Mouse (Mus musculus) Patski (cell line): ENCODE data around the gene Bricd5. TPM values are rescaled to one million over a fixed set of nuclear protein-coding genes. Genes with fewer than 3 reads are reported as not detected.
A peak's percentile ranks its signal among the peaks of the same experiment; 100 is the strongest.

Experiments
- ATAC-seq: fragments of 100-300 bp; one replicate; pipeline ENCODE4 v1.8.0; 2021
- CTCF ChIA-PET: fragments of 350-600 bp; sonication (Branson Sonifier 250); formaldehyde crosslinking; loops from one replicate; lab custom pipeline; 2022; ENCODE audit warnings: inconsistent platforms; lab: Charles Lee
- POLR2A ChIA-PET: fragments of 350-600 bp; sonication (Branson Sonifier 250); formaldehyde crosslinking; loops from one replicate; lab custom pipeline; 2022; ENCODE audit warnings: antibody characterized with exemption, inconsistent platforms; lab: Charles Lee
- DNase-seq: peaks from one replicate; pipeline ENCODE4 v3.0.0-alpha.2; 2011; ENCODE audit warnings: low read depth, low spot score
- H3K27me3 ChIP-seq: fragments of 371-371 bp; one replicate; pipeline ENCODE4 v1.5.1; 2021
- CTCF ChIP-seq: fragments of 100-300 bp; IDR thresholded peaks from one replicate; pipeline ENCODE4 v1.5.1; 2021
- in situ Hi-C: fragments of 300-500 bp; cut with MboI; formaldehyde crosslinking; loops from 3 replicates; pipeline ENCODE4 v1.11.1; 2018; ENCODE audit warnings: low pct_unique_long_range_greater_than_20kb, mixed read lengths
- polyA plus RNA-seq: library from polyadenylated mRNA; unstranded; gene quantifications from one replicate; pipeline ENCODE4 v1.2.3, GENCODE M21; 2021

Bricd5 gene
- polyA plus RNA-seq, 1 experiment from 2014 or later, result 0.06 TPM

- ATAC-seq, result no peak
- DNase-seq, result no peak
- ChIA-PET POLR2A (no interaction called here), CTCF (no interaction called here)
- H3K27me3 ChIP-seq, result no peaks in the 10 kb centered on the region
- no peak for TF ChIP-seq CTCF
- in situ Hi-C loops, result no loop called here
These were observed 873 bp downstream of the Bricd5 start for GRCm38 (mm10) chr17:24474557-24474956.

- H3K27me3 ChIP-seq, result no peaks in the 10 kb centered on the region
- in situ Hi-C loops, result no loop called here
- TF ChIP-seq CTCF, result no peak
- no peak for DNase-seq
- CTCF ChIA-PET, result interaction anchor here (1.2 kb wide), 1 partner anchor 12 kb away, joined by 3 read pairs; no protein-coding TSS in a partner anchor
- POLR2A ChIA-PET, result no interaction called here
- no peak for ATAC-seq
These were observed 1.9 kb downstream of the Bricd5 start for GRCm38 (mm10) chr17:24475586-24475985.

DNA sequence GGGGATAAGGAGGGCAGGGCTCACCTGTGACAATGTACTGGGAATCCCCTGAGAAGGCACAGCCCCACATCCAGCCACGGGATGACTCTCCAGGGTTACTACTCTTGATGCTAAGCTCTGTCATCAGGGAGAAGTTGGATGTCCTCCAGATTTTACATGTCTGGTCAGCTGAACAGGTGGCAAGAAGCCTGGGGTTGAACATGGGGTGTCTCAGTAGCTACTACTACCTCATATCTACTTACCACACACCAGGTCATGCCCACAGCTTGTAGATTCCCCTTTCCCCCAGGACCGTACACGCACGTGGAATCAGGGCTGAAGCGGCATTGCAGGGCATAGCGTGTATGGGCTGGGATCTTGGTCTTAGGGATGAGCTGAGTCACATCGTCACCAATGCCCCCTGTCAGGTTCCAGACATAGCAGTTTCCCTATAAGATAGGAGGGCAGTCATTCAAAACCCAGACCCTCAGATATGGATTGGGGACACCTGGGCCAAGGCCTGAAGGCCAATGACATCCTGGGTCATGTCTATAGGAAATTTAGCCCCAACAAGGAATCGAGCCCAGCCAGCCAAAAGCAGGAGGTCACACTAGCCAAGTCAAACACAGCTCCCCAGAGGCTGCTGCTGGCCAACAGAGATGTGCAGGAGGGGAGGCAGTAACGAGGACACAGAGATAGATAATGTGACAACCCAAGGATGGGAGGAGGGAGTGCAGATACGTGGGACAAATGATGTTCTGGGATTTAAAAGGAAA lies 2.5 kb downstream of the Bricd5 start:
- POLR2A ChIA-PET, result interaction anchor here (1.1 kb wide), 1 partner anchor 49 kb away, joined by 3 read pairs; no protein-coding TSS in a partner anchor
- ATAC-seq (no peak), DNase-seq (no peak)
- TF ChIP-seq CTCF, result no peak
- CTCF ChIA-PET, result interaction anchor here (1.2 kb wide), 1 partner anchor 13 kb away, joined by 3 read pairs; no protein-coding TSS in a partner anchor
- H3K27me3 ChIP-seq, result no peaks in the 10 kb centered on the region
- in situ Hi-C loops, result no loop called here

DNA sequence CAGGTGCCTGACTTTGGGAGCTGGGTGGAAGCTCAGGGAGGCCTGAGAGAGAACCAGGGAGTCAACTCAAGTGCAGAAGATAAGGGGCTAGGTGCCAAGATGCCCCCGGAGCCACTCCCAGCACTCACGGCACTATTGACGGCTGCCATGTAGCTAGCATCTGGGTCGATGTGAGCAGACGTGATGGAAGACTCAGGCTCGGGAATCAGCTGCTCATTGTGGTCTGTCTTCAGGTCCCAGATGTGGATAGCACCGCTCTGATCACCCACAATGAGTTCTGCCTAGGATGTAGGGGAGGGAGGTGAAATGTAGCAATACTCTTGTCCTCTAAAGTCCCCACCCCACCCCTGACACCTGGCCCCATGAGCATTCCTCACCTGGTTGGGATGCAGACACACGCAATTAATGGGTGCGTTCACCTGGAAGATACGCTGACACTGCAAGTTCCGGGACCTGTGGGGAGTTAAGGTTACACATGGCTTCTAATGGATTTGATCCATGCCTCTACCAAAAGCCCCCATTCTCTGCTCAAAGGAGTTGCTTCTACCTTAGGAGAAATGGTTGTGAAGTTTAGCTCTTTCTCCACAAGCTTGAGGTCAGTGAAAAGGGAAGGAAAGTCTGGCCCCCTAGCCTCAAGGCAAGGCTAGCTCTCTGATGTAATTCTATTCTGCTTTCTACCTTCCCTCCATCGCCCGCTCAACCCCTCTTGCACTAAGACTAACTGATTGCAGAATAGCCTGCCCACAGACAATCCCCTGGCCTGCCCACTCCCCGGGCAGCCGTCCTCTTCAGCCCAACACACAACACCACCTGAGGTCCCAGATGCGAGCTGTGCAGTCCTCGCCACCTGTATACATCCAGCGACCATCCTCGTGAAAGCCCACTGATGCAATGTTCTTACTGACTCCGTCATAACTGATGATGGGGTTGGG lies 3.6 kb downstream of the Bricd5 start:
- DNase-seq (no peak), ATAC-seq (no peak)
- in situ Hi-C loops, result no loop called here
- ChIA-PET POLR2A (interaction anchor here (1.1 kb wide), 1 partner anchor 50 kb away, joined by 3 read pairs; no protein-coding TSS in a partner anchor), CTCF (interaction anchor here (0.9 to 1.9 kb wide), 2 partner anchors 7 to 47 kb away, joined by 3 to 9 read pairs; partner anchors contain the start of genes E4f1 and Pgp)
- TF ChIP-seq CTCF, result no peak
- H3K27me3 ChIP-seq, result no peaks in the 10 kb centered on the region

- TF ChIP-seq CTCF, result no peak
- H3K27me3 ChIP-seq, result no peaks in the 10 kb centered on the region
- ChIA-PET CTCF (interaction anchor here (0.9 to 2.5 kb wide), 9 partner anchors 8 to 152 kb away, joined by 3 to 10 read pairs (median 4); partner anchors contain the start of genes E4f1 and Pgp), POLR2A (interaction anchor here (1.7 kb wide), 1 partner anchor 50 kb away, joined by 4 read pairs; the partner anchor contains the start of gene Traf7)
- ATAC-seq (no peak), DNase-seq (no peak)
- in situ Hi-C loops, result no loop called here
These were observed 4.4 kb downstream of the Bricd5 start for GRCm38 (mm10) chr17:24477985-24478600.

DNA sequence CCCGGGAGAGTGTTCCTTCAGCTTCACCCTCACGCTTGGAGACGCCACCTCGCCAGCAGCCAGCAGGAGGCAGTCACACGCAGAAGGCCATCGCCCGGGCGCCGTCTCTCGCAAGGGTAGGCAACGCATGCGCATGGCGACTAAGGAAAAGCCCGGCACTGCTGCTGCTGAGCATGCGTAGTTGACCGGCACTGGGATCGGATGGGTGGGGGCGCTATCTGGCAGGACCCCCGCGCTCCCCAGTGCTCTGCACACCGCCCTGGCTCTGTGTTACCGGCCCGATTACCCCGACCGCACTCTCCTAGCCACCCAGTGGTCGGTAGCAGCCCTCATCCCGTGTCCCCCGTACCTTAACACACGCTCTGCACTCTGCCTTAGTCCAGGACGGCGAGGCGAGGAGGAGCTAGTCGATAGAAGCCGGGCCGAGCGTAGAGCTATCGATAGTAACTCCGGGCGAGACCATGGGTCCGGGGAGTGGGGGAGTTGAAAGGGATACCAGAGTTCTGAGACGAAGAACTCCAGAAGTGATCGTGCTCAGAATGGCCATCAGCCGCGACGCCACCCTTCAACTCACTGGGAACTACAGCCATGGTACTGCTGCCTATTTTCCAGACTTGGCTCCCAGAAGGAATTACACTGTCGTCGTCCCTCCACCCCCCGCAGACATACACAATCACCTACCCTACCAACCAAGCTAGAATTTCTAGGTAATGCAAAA lies 5.1 kb downstream of the Bricd5 start, which contains the start of gene Mlst8:
Gene Mlst8, minus strand, starts transcription at position 416 of the 718 bp plus-strand sequence.
- in situ Hi-C loops, result no loop called here

GRCm38 (mm10) chr17:24479431-24479830 lies 5.7 kb downstream of the Bricd5 start:
- ATAC-seq (no peak), DNase-seq (no peak)
- H3K27me3 ChIP-seq, result no peaks in the 10 kb centered on the region
- CTCF ChIA-PET, result interaction anchor here (0.6 to 2.5 kb wide), 20 partner anchors 8 to 154 kb away, joined by 3 to 11 read pairs (median 4); no protein-coding TSS in a partner anchor
- POLR2A ChIA-PET, result interaction anchor here (0.9 to 1.7 kb wide), 3 partner anchors 24 to 59 kb away, joined by 3 to 4 read pairs (median 3); partner anchors contain the start of gene Traf7
- in situ Hi-C loops, result no loop called here
- no peak for TF ChIP-seq CTCF

More for the DNA sequence above, 5.1 kb downstream of the Bricd5 start, which contains the start of gene Mlst8:
- ATAC-seq (peak; percentile 75), DNase-seq (peak; percentile 82)
- no peaks in the 10 kb centered on the region for H3K27me3 ChIP-seq
- ChIA-PET CTCF (interaction anchor here (0.6 to 2.5 kb wide), 20 partner anchors 8 to 155 kb away, joined by 3 to 11 read pairs (median 4); partner anchors contain the start of genes E4f1 and Pgp), POLR2A (interaction anchor here (0.9 to 1.7 kb wide), 3 partner anchors 23 to 59 kb away, joined by 3 to 4 read pairs (median 3); partner anchors contain the start of gene Traf7)
- no peak for TF ChIP-seq CTCF

GRCm38 (mm10) chr17:24480201-24480826 lies 6.6 kb downstream of the Bricd5 start:
- ChIA-PET POLR2A (no interaction called here), CTCF (interaction anchor here (1.0 to 2.5 kb wide), 6 partner anchors 9 to 33 kb away, joined by 3 to 11 read pairs (median 8); no protein-coding TSS in a partner anchor)
- in situ Hi-C loops, result loop anchor here (5.0 kb wide), 1 partner anchor 47 kb away; the partner anchor contains the start of gene Traf7
- no peak for DNase-seq
- ATAC-seq, result no peak
- no peaks in the 10 kb centered on the region for H3K27me3 ChIP-seq
- no peak for TF ChIP-seq CTCF
